Mouse (Mus musculus) forelimb bud, embryonic 11.5 days (tissue): Measurements from ENCODE around the gene Ccar1.
"Not testable (repeated sequence)": the region's sequence is repeated elsewhere in the genome, so short reads cannot be mapped to it uniquely, and the experiment has no call there.

Source experiments
- DNase-seq: peaks from one replicate; pipeline ENCODE4 v3.0.0-alpha.2; 2012; ENCODE audit warnings: low read depth, low spot score

Ccar1 gene

DNA sequence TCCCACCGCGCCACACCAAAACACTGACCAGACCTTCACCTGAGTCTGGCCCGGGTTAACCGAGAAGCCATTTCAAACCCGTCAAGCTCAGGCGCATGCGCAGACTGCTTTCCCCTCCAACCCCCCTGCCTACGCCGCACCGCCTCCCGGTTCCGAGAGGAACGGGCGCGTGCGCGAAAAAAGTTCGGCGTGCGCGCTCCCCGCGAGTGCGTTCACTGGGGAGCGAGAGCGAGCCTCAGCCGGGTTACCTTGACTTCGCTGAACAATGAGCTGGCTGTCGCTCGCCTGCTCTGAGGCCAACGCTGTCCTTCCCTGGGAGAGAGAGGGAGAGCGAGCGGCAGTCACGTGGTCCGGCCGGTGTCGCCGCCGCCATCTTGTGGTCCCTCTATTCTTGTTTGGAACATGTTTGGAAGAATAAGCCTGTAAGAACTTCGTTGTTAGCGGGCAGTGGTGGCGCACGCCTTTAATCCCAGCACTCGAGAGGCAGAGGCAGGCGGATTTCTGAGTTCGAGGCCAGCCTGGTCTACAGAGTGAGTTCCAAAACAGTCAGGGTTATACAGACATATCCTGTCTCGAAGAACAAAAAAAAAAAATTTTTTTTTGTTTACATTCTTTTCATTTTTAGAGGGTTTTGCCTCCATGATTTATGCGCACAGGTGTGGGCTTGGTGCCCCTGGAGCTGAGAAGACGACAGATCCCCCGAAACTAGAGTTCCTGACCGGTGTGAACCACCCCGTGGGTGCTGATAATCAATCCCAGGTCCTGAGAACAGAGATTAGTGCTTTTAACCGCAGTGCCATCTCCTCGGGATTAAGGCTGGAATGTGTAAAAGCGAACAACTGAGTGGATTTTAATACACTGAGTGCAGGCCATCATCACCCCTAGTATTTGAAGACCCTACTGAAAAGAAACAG is at the start of gene Ccar1:
Gene Ccar1, minus strand, starts transcription at position 110 of the 914 bp plus-strand sequence.
- DNase-seq = peak; percentile 99

DNA sequence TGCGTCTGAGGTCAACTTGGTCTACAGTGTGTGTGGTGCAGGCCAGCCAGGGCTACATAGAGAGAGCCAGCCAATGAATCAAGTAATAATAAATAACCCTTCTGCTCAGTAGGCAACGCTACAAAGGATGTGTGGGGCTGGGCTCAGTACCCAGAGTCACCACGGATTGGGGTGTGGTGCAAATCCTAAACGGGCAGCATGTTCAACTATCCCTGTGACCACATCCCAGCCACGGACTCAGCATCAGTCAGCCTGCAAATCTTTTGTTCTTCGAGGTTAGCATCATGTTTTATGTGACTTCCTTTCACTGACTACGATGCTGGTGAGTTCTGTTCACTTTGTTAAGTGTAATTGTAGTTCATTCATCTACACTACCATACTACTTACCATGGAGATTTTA is 48.6 kb upstream of the Ccar1 start:
- DNase-seq = no peak

DNA sequence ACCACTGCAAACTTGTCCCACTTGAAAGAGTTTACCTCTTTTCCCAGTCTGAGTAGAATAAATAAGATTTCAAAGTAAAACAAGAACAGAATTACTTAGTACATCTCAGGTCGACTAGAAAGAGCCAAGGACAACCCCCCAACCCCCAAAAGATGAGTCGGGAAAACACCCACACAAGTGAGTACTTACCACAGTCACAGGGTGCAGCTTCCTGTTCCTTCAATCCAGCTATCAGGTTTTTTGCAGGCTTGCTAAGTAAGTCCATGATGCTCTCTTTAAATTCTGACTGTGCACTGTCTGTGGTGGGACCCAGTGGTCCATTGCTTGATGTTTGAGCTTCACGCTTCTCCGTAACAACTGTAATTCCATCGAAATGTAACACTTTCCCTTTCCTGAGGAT is 45.9 kb upstream of the Ccar1 start:
- DNase-seq = no peak

DNA sequence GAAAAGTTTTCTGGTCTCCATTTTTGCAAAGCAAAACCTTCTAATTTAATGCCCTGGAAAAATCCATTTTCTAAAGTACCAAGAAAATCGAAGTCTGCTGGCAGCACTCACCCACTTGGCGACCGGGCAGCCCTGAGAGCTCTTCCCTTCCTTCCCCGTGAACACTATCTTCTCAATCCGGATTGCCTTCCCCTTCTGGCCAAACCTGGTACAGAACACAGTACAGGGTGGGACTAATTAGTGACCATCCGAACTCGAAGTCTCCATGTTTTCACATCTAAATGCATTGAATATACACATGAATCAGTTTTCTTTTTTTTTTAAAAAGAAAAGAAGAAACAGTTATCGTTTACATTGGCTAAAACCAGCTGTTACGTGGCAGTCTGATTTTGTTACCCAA is 40.7 kb upstream of the Ccar1 start:
- DNase-seq = no peak

DNA sequence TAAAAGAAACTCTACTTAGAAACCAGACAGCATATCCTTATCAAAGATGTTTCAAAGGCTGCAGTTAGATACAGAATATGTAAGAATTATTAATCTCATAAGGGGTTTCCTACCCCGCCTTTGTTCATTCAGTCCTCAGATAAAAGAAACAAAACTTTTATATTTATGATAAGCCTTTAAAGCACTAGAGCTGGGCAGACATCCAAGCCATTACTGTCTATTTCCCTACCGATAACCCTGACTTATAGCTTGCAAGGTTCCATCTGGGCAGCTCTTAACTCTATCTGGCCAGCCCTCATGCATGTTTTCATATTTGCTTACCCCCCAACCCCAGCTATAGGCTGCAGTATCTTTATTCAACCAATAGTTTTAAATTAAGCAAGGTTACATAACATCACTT is 39.5 kb upstream of the Ccar1 start:
- DNase-seq = no peak

DNA sequence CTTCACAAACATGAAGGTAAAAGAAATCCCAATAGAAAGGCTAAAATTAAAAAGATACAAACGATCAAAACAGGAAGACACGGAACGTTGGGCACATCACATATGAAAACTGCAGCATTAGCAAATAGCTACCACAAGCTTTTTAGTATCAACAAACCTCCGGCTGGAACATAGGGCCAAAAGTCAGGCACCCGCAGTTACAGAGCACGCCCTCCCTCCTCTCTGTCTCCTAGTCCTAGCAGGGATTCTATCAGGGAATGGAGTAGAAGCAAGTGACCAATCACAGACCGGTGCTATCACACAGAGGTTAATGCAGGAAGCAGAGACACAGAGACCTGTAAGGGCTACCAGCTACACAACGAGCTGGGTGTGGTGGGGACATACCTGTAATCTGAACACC is 32.4 kb upstream of the Ccar1 start:
- DNase-seq = no peak

DNA sequence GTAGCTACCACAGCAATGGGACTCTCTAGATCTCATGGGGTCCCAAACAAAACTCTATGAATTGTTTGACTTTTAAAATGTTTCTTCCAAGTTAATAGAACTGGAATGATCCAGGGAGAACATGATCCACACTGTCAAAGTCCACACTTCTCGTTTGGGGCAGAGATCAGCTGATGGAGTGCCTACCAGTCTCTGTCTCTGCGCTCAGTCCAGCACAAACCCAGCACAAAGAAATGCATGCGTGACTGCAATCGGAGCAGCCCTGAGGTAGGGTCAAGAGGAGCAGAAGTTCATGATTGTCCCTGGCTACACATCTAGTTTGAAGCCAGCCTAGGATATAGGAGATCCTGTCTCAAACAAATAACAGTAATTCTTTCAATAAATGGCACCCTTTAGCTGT is 31.3 kb upstream of the Ccar1 start:
- no peak for DNase-seq

DNA sequence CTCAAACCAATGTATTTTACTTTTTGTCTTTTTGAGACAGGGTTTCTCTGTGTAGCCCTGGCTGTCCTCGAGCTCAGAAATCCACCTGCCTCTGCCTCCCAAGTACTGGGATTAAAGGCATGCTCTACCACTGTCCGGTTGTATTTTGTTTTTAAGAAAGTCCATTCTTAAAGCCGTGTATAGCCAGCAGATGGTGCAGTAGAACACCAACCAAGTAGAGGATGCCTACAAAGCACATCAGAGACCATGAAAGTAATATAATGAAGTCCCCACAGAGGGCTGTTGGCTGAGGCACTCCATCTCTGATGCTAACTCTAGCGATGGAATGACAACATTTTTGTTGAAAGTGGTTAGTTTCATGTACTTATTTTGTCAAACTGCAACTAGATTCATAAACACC is 17.9 kb upstream of the Ccar1 start:
- no peak for DNase-seq

DNA sequence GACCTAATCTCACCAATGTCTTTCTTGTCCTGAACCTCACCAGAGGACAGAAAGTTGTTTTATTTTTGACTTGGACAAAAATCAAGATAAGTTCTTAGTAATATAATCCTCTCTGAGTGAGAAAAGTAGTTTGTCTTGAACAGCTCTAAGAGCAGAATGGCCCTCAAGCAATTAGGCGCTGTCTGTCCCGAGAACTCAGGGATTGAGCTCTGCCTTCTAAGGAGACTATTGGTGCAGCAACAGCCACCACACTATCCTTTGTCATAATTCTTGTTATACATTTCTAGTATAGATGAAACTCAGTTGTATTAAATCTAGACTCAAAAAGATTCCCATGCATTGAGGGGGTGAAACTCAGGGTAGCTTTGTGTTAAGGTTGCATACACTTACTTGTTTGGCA is 16.7 kb upstream of the Ccar1 start:
- no peak for DNase-seq

DNA sequence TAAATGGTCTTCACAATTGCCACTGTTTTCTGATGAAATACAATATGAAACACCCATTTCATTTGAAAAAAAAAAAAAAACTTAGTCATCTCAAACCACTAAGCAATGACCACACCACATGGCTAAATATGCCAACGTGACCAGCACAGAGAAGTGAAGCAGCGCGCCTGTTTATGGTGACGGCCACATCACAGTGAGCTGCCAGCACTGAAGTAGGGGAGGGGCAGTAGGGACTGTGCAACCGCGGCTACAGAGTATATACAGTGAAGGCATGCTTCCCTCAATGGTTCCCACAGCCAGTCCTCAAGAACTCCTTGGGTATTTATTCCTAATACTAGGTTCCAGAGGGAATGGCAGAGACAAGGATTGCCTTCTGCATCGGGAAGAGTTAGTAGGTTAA is 16.2 kb upstream of the Ccar1 start:
- no peak for DNase-seq

DNA sequence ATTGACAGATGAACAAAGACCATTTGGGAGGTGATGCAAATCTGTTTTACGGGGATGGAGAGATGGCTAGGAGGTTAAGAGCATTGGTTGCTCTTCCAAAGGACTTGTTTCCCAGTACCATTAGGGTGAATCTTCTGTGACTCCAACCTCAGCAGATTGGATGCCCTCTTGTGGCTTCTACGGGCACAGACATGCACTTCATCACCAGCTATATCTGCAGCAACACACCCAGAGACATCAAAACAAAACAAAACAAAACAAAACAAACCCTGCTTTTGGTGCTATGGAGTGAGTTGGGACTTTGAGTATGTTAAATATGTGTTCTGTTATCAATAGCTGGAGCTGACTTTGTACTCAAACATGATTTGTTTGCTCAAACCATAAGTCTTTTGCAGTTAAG is 12.0 kb upstream of the Ccar1 start:
- DNase-seq = no peak

DNA sequence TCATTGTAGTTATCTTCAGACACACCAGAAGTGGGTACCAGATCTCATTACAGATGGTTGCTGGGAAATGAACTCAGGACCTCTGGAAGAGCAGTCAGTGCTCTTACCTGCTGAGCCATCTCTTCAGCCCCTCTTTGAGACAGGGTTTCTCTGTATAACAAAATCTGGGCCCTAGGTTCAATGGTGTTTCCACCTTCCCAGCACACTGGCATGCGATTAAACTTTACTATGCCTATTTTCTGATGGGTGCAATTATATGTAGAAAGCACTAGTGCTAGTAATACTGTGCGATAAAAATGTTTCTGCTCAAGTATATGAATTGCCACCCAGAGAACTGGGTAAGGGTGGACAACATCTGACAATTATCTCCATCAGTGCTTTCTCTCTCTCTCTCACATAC is 11.2 kb upstream of the Ccar1 start:
- DNase-seq = no peak

DNA sequence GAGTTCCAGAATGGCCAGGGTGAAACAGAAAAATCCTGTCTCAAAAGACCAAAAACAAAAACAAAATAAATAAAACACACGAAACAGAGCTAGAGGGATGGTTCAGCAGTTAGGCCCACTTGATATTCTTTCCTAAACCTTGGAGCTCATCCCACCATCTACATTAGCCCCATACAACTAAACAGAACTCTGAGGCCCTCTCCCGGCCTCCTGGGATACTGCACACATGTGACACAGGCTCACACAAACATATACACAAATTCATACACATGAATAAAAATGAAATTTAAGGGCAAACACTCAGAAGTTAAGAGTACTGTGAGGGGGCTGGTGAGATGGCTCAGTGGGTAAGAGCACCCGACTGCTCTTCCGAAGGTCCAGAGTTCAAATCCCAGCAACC is 2.1 kb upstream of the Ccar1 start:
- DNase-seq = no peak

DNA sequence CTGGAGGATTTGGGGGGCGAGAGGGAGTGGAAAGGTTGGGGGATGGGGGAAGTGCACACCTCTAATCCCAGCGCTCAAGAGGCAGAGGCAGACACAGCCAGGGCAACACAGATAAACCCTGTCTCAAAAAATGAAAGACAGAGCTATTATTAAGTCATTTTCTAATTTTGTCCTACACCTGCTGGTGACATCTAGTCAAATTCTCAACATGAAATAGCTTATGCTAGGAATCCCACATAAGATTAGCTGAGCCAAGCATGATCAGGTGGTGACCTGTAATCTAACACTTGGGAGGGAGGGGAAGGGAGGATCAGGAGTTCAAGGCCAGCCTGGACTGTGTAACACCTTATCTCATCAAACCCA is 986 bp upstream of the Ccar1 start:
- DNase-seq = no peak

DNA sequence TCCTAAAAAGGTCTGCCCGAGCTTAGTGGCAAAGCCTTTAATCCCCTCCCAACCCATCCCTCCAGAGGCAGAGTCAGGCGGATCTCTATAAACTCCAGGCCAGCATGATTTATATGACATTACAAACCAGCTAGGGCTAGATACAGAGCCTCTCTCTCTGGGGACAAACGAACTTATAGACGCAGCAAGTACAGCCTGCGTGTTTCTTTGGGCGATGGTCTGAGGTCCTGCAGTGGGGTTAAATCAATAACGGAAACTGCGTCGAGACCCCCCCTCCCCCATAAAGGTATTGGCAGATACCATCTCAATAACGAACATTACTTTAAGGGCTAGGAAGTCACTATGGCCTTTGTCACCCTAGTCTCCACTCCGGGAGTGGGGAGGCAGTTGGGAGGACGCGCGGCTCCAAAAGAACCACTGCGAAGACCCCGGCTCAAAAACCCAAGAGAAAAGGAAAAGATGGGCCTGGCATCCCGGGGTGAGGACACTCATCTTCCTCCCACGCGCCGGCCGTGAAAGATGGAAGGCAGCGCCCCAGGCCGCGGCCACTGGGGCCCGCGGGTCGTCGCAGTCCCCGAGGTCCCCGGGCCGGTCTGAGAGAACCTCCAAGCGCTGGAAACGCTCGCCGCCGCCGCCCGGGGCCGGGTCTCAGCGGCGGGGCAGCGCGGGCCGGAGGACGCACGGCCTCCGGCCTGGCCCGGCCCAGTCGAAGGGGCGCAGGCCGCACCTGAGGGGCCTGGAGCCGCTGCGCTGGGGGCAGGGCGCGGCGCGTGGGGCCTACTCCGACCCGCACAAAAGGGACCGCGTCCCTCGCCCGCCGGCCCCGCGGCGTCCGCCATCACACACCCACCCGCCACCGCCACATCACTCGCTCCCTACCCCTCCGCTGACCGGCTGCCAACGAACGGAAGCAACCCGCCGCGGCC is 572 bp downstream of the Ccar1 start:
- no peak for DNase-seq

DNA sequence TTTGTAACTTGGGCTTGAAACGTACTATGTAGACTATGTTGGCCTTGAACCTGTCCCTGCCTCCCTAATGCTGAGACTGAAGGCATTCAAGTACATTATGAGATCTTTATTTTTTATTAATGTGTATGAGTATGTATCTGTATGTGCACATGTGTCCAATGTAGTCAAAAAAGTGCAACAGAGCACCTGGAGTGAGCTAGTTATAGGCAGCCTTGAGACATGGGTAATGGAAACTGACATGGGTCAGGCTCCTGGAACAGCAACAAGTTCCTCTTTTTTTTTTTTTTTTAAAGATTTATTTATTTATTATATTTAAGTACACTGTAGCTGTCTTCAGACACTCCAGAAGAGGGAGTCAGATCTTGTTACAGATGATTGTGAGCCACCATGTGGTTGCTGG is 10.3 kb downstream of the Ccar1 start:
- not testable (repeated sequence) for DNase-seq

DNA sequence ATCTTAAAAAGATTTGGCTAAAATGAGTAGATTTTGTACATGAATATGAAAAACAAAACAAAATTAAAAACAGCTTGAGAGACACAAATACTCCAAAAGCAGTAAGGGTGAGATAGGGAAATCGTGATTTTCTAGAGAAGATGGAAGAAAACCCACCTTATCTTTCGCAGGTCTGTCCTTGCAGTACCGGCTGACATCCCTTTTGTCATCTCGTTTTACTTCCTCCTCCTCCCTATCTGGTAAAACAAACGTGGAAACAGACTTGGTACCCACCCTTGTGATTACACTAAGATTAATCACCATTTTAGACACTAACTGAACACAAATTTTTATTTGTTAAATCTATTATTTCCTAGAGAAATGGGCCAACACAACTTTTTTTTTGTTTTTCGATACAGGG is 41.3 kb downstream of the Ccar1 start:
- DNase-seq = no peak

DNA sequence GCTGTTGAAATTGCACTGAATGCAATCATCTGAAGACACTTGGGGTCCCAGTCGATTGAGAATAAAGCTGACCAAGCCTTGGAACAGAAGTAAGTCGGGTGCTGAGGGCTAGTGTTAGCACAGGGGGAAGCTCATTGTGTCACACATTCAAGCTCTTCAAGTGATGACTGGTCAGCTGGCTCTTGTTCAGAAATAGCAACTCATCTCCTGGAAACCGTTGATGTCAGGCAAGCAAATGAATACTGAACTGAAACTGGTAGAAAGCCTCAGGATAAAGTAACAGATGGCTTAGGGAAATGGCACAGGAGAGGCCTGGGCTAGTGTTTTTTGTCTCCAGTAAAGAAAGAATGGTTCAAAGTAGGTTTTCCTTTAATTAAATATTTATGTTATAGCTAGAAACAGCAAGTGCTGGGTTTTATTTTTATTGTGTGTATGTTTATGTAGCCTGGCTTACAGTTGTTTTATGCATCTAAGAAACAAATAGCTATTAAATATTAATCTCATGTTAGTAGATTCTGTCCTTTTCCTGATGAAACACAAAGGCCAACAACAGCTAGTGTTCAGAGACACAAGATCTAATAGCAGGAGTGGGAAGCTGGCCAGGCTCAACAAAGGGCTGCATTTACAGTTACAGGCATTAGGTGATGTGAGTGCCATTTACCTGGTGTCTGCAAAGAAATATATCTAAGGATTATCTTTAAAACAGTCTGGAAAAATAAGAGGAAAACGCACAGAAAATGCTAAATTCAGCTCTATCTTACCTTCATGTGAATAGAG is 51.9 kb downstream of the Ccar1 start:
- no peak for DNase-seq

DNA sequence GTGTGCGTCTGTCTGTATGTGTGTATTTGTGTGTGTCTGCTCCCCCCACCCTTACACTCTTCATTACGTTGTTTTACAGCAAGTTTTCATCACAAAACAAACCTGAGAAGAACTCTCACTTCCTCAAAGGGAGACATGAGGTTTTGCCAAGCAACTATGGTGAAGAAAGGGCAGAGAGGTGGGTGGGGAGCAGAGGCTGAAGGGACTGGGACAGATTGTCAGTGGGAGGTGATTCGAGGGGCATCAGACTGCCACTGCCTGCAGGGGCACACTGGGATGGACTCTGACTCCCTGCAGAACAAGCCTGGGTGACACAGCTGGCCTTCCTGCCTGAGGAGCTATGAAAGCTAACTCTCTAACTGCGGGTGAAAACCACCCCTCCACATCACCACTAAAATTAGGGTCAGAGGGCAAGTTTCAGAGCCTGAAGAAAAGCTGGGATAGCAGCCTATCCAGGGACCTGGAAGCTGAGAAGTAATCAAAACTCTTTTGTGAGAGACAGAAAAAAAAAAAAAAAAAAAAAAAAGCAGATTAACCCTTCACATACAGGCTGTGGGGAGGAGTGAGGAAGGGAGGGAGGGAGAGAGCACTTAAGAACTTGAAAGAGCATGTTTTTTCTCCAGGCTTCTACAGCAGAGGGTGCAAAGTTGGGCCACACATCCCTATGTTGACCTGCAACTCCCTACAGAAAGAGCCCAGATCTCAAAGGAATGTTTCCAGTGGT is 55.0 kb downstream of the Ccar1 start:
- DNase-seq = peak; percentile 21

DNA sequence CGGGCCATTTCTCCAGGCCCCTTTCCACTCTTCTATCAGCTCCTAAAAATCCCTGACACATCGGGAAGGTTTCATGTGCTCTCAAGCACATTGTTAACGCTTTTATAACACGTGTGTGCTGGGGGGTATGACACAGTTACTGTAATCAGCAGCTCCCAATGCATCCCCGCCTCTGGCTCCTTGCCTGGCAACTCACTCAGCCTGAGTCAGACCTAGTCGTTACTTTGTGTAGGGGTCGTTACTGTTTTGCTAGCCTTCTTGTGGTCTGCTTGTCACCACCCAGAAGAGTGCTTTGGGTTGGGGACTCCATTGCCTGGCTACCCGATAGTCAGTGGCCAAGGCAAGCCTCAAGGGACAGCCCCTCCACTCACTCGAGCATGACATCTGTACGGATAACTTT is 61.3 kb downstream of the Ccar1 start:
- DNase-seq = no peak
